ENCODE assay signal across 8 mouse cellular contexts in genomic region chr13:48807481-48808031, GRCm38 (mm10).
DNase-seq lines count a peak whose midpoint lies in the region; ATAC-seq and TF ChIP-seq lines count a peak whose summit lies in the region.

No protein-coding gene starts in this region.

- peak; percentile 18 for DNase-seq in spleen, adult 12 weeks (ENCODE audit: low spot score)
- DNase-seq in spleen, postnatal 36 days (ENCODE audit: low spot score in 2 of 2), result no peak
- peak; percentile 67 for DNase-seq in cerebellum, adult 11 months
- peak; percentile 76 for DNase-seq in forebrain, postnatal 0 days
- peak; percentile 72 for DNase-seq in hindbrain, embryonic 14.5 days (ENCODE audit: low spot score)
- peak; percentile 35 to 56 for DNase-seq in left cerebral cortex, postnatal 36 days (ENCODE audit: low spot score in 2 of 2)
- DNase-seq in thymus, postnatal 4 days, result peak; percentile 80

- H3K4me1 ChIP-seq in forebrain, postnatal 0 days (ENCODE audit: insufficient read depth), result no peaks in the 10 kb centered on the region
- no peaks in the 10 kb centered on the region for H3K4me1 ChIP-seq in hindbrain, embryonic 14.5 days (replicated peaks; ENCODE audit: control insufficient read depth, insufficient read depth, low read length)
- H3K4me1 ChIP-seq in neural tube, embryonic 15.5 days, result 0 out of 2 replicates have a peak, but pooled peaks cover 4% of the 10 kb centered on the region

- WGBS in forebrain, postnatal 0 days, result 57% methylated on average over 5 of the region's 5 CpGs
- whole genome bisulfite sequencing in hindbrain, embryonic 14.5 days, result 64% methylated on average over 5 of the region's 5 CpGs
- 71% methylated on average over 5 of the region's 5 CpGs for WGBS in neural tube, embryonic 15.5 days

- TF ChIP-seq CTCF in forebrain, postnatal 0 days (IDR thresholded peaks at IDR 0.05; ENCODE audit: low read depth), result peak; percentile 88

- H3K9me3 ChIP-seq in forebrain, postnatal 0 days (ENCODE audit: low read length), result no peaks in the 10 kb centered on the region
- H3K9me3 ChIP-seq in hindbrain, embryonic 14.5 days (ENCODE audit: control insufficient read depth, low read length), result no peaks in the 10 kb centered on the region
- no peaks in the 10 kb centered on the region for H3K9me3 ChIP-seq in neural tube, embryonic 15.5 days (replicated peaks)

- H3K27ac ChIP-seq in forebrain, postnatal 0 days (ENCODE audit: low read depth, low read length), result no peak overlapping the region
- no peak overlapping the region for H3K27ac ChIP-seq in hindbrain, embryonic 14.5 days
- H3K27ac ChIP-seq in neural tube, embryonic 15.5 days (replicated peaks), result 0 out of 2 replicates have a peak overlapping the region, but pooled peaks have one; percentile 2

- H3K36me3 ChIP-seq in forebrain, postnatal 0 days (ENCODE audit: insufficient read depth), result peaks cover 48% of the 10 kb centered on the region
- H3K36me3 ChIP-seq in hindbrain, embryonic 14.5 days (replicated peaks; ENCODE audit: control insufficient read depth, insufficient read depth), result peaks cover 74% of the 10 kb centered on the region
- peaks cover 61% of the 10 kb centered on the region for H3K36me3 ChIP-seq in neural tube, embryonic 15.5 days

- H3K4me3 ChIP-seq in forebrain, postnatal 0 days (ENCODE audit: low read depth, low read length), result no peak overlapping the region
- no peak overlapping the region for H3K4me3 ChIP-seq in hindbrain, embryonic 14.5 days (replicated peaks; ENCODE audit: low read length)
- H3K4me3 ChIP-seq in neural tube, embryonic 15.5 days (replicated peaks), result no peak overlapping the region

- ATAC-seq in forebrain, postnatal 0 days, result peak; percentile 54
- ATAC-seq in hindbrain, embryonic 14.5 days (ENCODE audit: low FRiP score), result no peak
- no peak; the same call in 1 of the 2 replicates for ATAC-seq in neural tube, embryonic 15.5 days (ENCODE audit: low FRiP score)

- no peak overlapping the region for H3K4me2 ChIP-seq in forebrain, postnatal 0 days (ENCODE audit: low read depth)
- H3K4me2 ChIP-seq in hindbrain, embryonic 14.5 days (replicated peaks), result no peak overlapping the region
- no peak overlapping the region for H3K4me2 ChIP-seq in neural tube, embryonic 15.5 days

- intact Hi-C loops in left cerebral cortex, postnatal 36 days (cut with DNase I), result no loop called here

- H3K27me3 ChIP-seq in forebrain, postnatal 0 days (ENCODE audit: insufficient read depth, low read length), result no peaks in the 10 kb centered on the region
- H3K27me3 ChIP-seq in hindbrain, embryonic 14.5 days (ENCODE audit: control insufficient read depth, insufficient read depth, low read length), result no peaks in the 10 kb centered on the region
- H3K27me3 ChIP-seq in neural tube, embryonic 15.5 days (replicated peaks), result no peaks in the 10 kb centered on the region

- H3K9ac ChIP-seq in forebrain, postnatal 0 days, result no peak overlapping the region
- no peak overlapping the region for H3K9ac ChIP-seq in hindbrain, embryonic 14.5 days
- H3K9ac ChIP-seq in neural tube, embryonic 15.5 days (replicated peaks), result no peak overlapping the region

Comparison
In these comparisons a context has a peak if more than half of its experiments do, and no peak if none do; other contexts are left out.
1. DNase-seq: peak in spleen, adult 12 weeks (single experiment), cerebellum, adult 11 months (single experiment), forebrain, postnatal 0 days (single experiment), hindbrain, embryonic 14.5 days (single experiment), left cerebral cortex, postnatal 36 days (2 of 2) and thymus, postnatal 4 days (single experiment); none in spleen, postnatal 36 days (0 of 2).